Mouse (Mus musculus): ENCODE results near the gene Vim. TPM values are rescaled to one million over a fixed set of nuclear protein-coding genes. Genes with fewer than 3 reads are reported as not detected.

The Vim gene
- polyA plus RNA-seq, 1 experiment from 2014 or later: 414 TPM

GRCm38 (mm10) chr2:13544193-13544824 lies 29.4 kb upstream of the Vim start, which contains the start of gene Trdmt1:
Trdmt1 (minus strand) TSS chr2:13544668.
- no peaks in the 10 kb centered on the region for H3K4me1 ChIP-seq (replicated peaks; ENCODE audit: insufficient read depth, low read length)
- DNase-seq (ENCODE audit: low spot score): peak; percentile 96
- peak within 1 kb of the TSS; percentile 80 for H3K4me2 ChIP-seq (ENCODE audit: low read length)
- no peaks in the 10 kb centered on the region for H3K36me3 ChIP-seq (ENCODE audit: insufficient read depth, low read length)
- no peak for TF ChIP-seq CTCF (IDR thresholded peaks at IDR 0.05; ENCODE audit: low read depth)
- peak within 1 kb of the TSS; percentile 77 for H3K9ac ChIP-seq (ENCODE audit: low read depth, low read length)
- peak; percentile 99 for ATAC-seq (replicated peaks; ENCODE audit: low FRiP score, low read depth)
- H3K27ac ChIP-seq: peak within 1 kb of the TSS; percentile 94
- no peaks in the 10 kb centered on the region for H3K27me3 ChIP-seq (ENCODE audit: insufficient read depth, low read length)
- peak within 1 kb of the TSS; percentile 54 for H3K4me3 ChIP-seq (replicated peaks; ENCODE audit: low read depth, low read length)
- under 1% methylated on average over 37 of the region's 39 CpGs for WGBS
- H3K9me3 ChIP-seq (replicated peaks; ENCODE audit: low read length): no peaks in the 10 kb centered on the region

DNA sequence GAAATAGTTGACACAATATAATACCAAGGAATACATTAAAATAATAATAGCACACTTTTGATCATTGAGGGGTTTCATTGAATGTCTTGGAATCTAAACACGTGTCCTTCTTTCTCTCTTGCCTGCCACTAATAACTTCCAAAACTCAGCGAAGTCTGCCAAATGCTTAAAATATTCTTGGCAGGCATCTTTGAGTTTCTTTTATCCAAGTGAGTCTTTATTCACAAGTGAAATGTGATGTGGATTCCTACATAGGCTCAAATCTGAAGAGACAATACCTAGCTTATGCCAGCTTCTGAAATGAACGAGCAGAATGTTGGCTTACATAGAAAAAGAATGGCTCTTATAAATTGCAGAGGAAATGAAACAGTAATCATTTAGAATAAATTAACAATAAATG lies 25.0 kb upstream of the Vim start:
- ATAC-seq (replicated peaks; ENCODE audit: low FRiP score, low read depth): no peak
- H3K4me2 ChIP-seq (ENCODE audit: low read length): no peak overlapping the region
- no peaks in the 10 kb centered on the region for H3K36me3 ChIP-seq (ENCODE audit: insufficient read depth, low read length)
- H3K4me1 ChIP-seq (replicated peaks; ENCODE audit: insufficient read depth, low read length): no peaks in the 10 kb centered on the region
- 80% methylated on average over 3 of the region's 3 CpGs for WGBS
- H3K27ac ChIP-seq: no peak overlapping the region
- TF ChIP-seq CTCF (IDR thresholded peaks at IDR 0.05; ENCODE audit: low read depth): no peak
- H3K27me3 ChIP-seq (ENCODE audit: insufficient read depth, low read length): no peaks in the 10 kb centered on the region
- DNase-seq (ENCODE audit: low spot score): no peak
- no peak overlapping the region for H3K9ac ChIP-seq (ENCODE audit: low read depth, low read length)
- no peaks in the 10 kb centered on the region for H3K9me3 ChIP-seq (replicated peaks; ENCODE audit: low read length)
- H3K4me3 ChIP-seq (replicated peaks; ENCODE audit: low read depth, low read length): no peak overlapping the region

DNA sequence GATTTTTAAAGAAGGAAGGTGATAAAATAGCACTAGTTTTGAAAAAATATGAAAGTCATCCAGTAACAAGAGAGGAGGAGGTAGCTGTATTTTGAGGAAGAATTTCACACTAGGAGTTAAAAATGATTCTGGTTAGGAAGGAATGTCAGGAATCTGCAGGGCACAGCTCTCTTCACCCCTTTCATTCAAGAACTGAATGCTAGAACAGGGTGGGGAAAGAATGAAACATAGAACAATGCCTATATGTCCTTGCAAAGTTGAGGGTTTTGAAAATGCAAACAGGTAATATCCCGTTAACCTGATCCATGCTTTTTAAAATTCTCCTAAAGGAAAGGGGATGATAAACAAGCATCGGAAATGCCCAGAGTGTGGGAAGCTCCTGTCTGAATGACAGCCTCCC lies 19.8 kb upstream of the Vim start:
- Histone ChIP-seq H3K27ac (no peak overlapping the region), H3K36me3 (ENCODE audit: insufficient read depth, low read length) (no peaks in the 10 kb centered on the region), H3K9ac (ENCODE audit: low read depth, low read length) (no peak overlapping the region), H3K4me1 (replicated peaks; ENCODE audit: insufficient read depth, low read length) (no peaks in the 10 kb centered on the region), H3K27me3 (ENCODE audit: insufficient read depth, low read length) (no peaks in the 10 kb centered on the region), H3K4me2 (ENCODE audit: low read length) (no peak overlapping the region), H3K4me3 (replicated peaks; ENCODE audit: low read depth, low read length) (no peak overlapping the region), H3K9me3 (replicated peaks; ENCODE audit: low read length) (no peaks in the 10 kb centered on the region)
- peak; percentile 40 for DNase-seq (ENCODE audit: low spot score)
- WGBS: 53% methylated on average over 2 of the region's 2 CpGs
- TF ChIP-seq CTCF (IDR thresholded peaks at IDR 0.05; ENCODE audit: low read depth): no peak
- ATAC-seq (replicated peaks; ENCODE audit: low FRiP score, low read depth): no peak

GRCm38 (mm10) chr2:13556239-13556638 lies 17.5 kb upstream of the Vim start:
- H3K27ac ChIP-seq: no peak overlapping the region
- no peak overlapping the region for H3K4me3 ChIP-seq (replicated peaks; ENCODE audit: low read depth, low read length)
- no peak for TF ChIP-seq CTCF (IDR thresholded peaks at IDR 0.05; ENCODE audit: low read depth)
- no peaks in the 10 kb centered on the region for H3K4me1 ChIP-seq (replicated peaks; ENCODE audit: insufficient read depth, low read length)
- no peak overlapping the region for H3K9ac ChIP-seq (ENCODE audit: low read depth, low read length)
- H3K4me2 ChIP-seq (ENCODE audit: low read length): no peak overlapping the region
- DNase-seq (ENCODE audit: low spot score): no peak
- no peaks in the 10 kb centered on the region for H3K9me3 ChIP-seq (replicated peaks; ENCODE audit: low read length)
- ATAC-seq (replicated peaks; ENCODE audit: low FRiP score, low read depth): no peak
- H3K36me3 ChIP-seq (ENCODE audit: insufficient read depth, low read length): no peaks in the 10 kb centered on the region
- H3K27me3 ChIP-seq (ENCODE audit: insufficient read depth, low read length): no peaks in the 10 kb centered on the region

GRCm38 (mm10) chr2:13557145-13558030 lies 16.3 kb upstream of the Vim start:
- H3K27me3 ChIP-seq (ENCODE audit: insufficient read depth, low read length): no peaks in the 10 kb centered on the region
- DNase-seq (ENCODE audit: low spot score) (no peak), ATAC-seq (replicated peaks; ENCODE audit: low FRiP score, low read depth) (no peak)
- H3K27ac ChIP-seq: no peak overlapping the region
- H3K9me3 ChIP-seq (replicated peaks; ENCODE audit: low read length): no peaks in the 10 kb centered on the region
- no peak for TF ChIP-seq CTCF (IDR thresholded peaks at IDR 0.05; ENCODE audit: low read depth)
- no peaks in the 10 kb centered on the region for H3K4me1 ChIP-seq (replicated peaks; ENCODE audit: insufficient read depth, low read length)
- 78% methylated on average over 9 of the region's 9 CpGs for WGBS
- H3K36me3 ChIP-seq (ENCODE audit: insufficient read depth, low read length): no peaks in the 10 kb centered on the region
- no peak overlapping the region for H3K4me2 ChIP-seq (ENCODE audit: low read length)
- H3K9ac ChIP-seq (ENCODE audit: low read depth, low read length): no peak overlapping the region
- H3K4me3 ChIP-seq (replicated peaks; ENCODE audit: low read depth, low read length): no peak overlapping the region

DNA sequence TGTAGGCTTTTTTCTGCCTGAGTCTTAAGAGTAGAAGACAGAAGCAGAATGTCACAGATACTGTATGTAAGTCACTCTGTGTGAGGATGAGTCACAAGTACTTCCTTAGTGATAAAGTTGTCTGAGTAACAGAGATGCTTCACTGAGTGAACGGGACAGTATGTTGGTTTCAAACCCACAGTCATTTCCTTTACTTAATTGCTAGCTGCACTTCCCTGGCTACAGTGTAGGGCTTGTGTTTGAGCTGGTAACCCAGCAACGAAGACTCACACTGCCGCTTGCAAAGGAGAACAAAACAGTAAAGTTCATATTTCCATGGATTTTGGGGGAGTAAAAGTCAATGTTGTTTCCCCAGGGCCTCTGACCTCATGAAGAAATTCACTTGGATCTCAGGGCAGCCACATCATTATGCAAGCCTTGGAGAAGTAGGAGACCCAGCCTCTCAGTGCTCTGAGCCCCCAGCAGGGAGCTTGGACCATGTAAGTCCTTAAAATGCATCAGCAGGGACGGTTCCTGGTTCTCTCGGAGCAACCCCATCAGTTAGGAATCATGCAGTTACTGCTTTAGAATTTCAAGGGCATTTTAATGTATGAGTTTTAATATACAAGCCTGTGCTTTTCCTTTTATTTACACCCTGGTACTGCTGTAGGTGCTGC lies 15.0 kb upstream of the Vim start:
- H3K27me3 ChIP-seq (ENCODE audit: insufficient read depth, low read length): no peaks in the 10 kb centered on the region

More for the DNA sequence above, 15.0 kb upstream of the Vim start:
- H3K9ac ChIP-seq (ENCODE audit: low read depth, low read length): no peak overlapping the region
- 37% methylated on average over 5 of the region's 5 CpGs for WGBS
- no peak overlapping the region for H3K4me2 ChIP-seq (ENCODE audit: low read length)
- no peak for TF ChIP-seq CTCF (IDR thresholded peaks at IDR 0.05; ENCODE audit: low read depth)
- H3K4me1 ChIP-seq (replicated peaks; ENCODE audit: insufficient read depth, low read length): no peaks in the 10 kb centered on the region
- ATAC-seq (replicated peaks; ENCODE audit: low FRiP score, low read depth) (no peak; the same call in 1 of the 2 replicates), DNase-seq (ENCODE audit: low spot score) (peak; percentile 27)
- no peak overlapping the region for H3K27ac ChIP-seq
- no peaks in the 10 kb centered on the region for H3K9me3 ChIP-seq (replicated peaks; ENCODE audit: low read length)
- no peaks in the 10 kb centered on the region for H3K36me3 ChIP-seq (ENCODE audit: insufficient read depth, low read length)
- H3K4me3 ChIP-seq (replicated peaks; ENCODE audit: low read depth, low read length): no peak overlapping the region

All from kidney, postnatal 0 days (tissue).